Mouse (Mus musculus) left cerebral cortex, adult 9 months (tissue): ENCODE data around the gene Smad3.

Experiments
- DNase-seq, 2 experiments: peaks; one replicate each; pipeline ENCODE4 v3.0.0; 2022; ENCODE audit warnings: low spot score in 2 of 2

The Smad3 gene

GRCm38 (mm10) chr9:63720715-63721114, 37.1 kb downstream of the Smad3 start:
- DNase-seq: no peak

GRCm38 (mm10) chr9:63719770-63720440, 37.9 kb downstream of the Smad3 start:
- DNase-seq: no peak

- DNase-seq: peak in 1 of 2 experiments; percentile 57
Measured at GRCm38 (mm10) chr9:63718735-63719358, 38.9 kb downstream of the Smad3 start.

- DNase-seq: no peak
Measured at GRCm38 (mm10) chr9:63718170-63718569, 39.6 kb downstream of the Smad3 start.

GRCm38 (mm10) chr9:63717474-63718005, 40.3 kb downstream of the Smad3 start:
- no peak for DNase-seq

GRCm38 (mm10) chr9:63716150-63717138, 41.4 kb downstream of the Smad3 start:
- DNase-seq: no peak

- no peak for DNase-seq
Measured at GRCm38 (mm10) chr9:63714572-63714971, 43.2 kb downstream of the Smad3 start.

GRCm38 (mm10) chr9:63712838-63713237, 45.0 kb downstream of the Smad3 start:
- DNase-seq: no peak

GRCm38 (mm10) chr9:63711580-63712230, 46.1 kb downstream of the Smad3 start:
- no peak for DNase-seq

GRCm38 (mm10) chr9:63709857-63710256, 47.9 kb downstream of the Smad3 start:
- DNase-seq: no peak

- DNase-seq: no peak
Measured at GRCm38 (mm10) chr9:63709266-63709665, 48.5 kb downstream of the Smad3 start.

- DNase-seq: no peak
Measured at GRCm38 (mm10) chr9:63707816-63708588, 49.8 kb downstream of the Smad3 start.

- DNase-seq: no peak
Measured at GRCm38 (mm10) chr9:63706152-63706733, 51.6 kb downstream of the Smad3 start.

GRCm38 (mm10) chr9:63704979-63705751, 52.6 kb downstream of the Smad3 start:
- DNase-seq: no peak

- DNase-seq: no peak
Measured at GRCm38 (mm10) chr9:63704131-63704530, 53.7 kb downstream of the Smad3 start.

GRCm38 (mm10) chr9:63703236-63703785, 54.5 kb downstream of the Smad3 start:
- DNase-seq: no peak

GRCm38 (mm10) chr9:63702502-63703013, 55.2 kb downstream of the Smad3 start:
- DNase-seq: no peak

GRCm38 (mm10) chr9:63701957-63702309, 55.9 kb downstream of the Smad3 start:
- DNase-seq: no peak
